Mouse (Mus musculus) lung, embryonic 16.5 days (tissue): ENCODE results near the gene Tas2r118. TPM values are rescaled to one million over a fixed set of nuclear protein-coding genes. Genes with fewer than 3 reads are reported as not detected.

Experiments
- ATAC-seq: fragments of 200-750 bp; cut with Nextera tagmentation; 2 replicates; pipeline ENCODE4 v1.8.0; 2017; ENCODE audit warnings: low read depth, mild to moderate bottlenecking, moderate library complexity
- H3K27ac ChIP-seq: fragments of 300-500 bp; sonication (generic); 2 replicates; pipeline ENCODE4 v1.5.1; 2014; ENCODE audit warnings: mild to moderate bottlenecking, control low read depth, low read length
- H3K27me3 ChIP-seq: fragments of 300-500 bp; sonication (generic); 2 replicates; pipeline ENCODE4 v1.6.1; 2014; ENCODE audit warnings: low read depth, low read length, mixed read lengths; ENCODE audit not compliant: control insufficient read depth, insufficient read depth
- H3K36me3 ChIP-seq: fragments of 300-500 bp; sonication (generic); 2 replicates; pipeline ENCODE4 v1.6.1; 2014; ENCODE audit warnings: low read length; ENCODE audit not compliant: control insufficient read depth, insufficient read depth
- H3K4me1 ChIP-seq: fragments of 300-500 bp; sonication (generic); replicated peaks from 2 replicates; pipeline ENCODE4 v1.6.1; 2014; ENCODE audit warnings: low read length, mixed read lengths; ENCODE audit not compliant: control insufficient read depth, insufficient read depth
- H3K4me2 ChIP-seq: fragments of 300-500 bp; sonication (generic); 2 replicates; pipeline ENCODE4 v1.6.1; 2014; ENCODE audit warnings: low read depth, low read length, control low read depth
- H3K4me3 ChIP-seq: fragments of 300-500 bp; sonication (generic); 2 replicates; pipeline ENCODE4 v1.5.1; 2014; ENCODE audit warnings: mild to moderate bottlenecking, low read length, control low read depth
- H3K9ac ChIP-seq: fragments of 300-500 bp; sonication (generic); 2 replicates; pipeline ENCODE4 v1.6.1; 2014; ENCODE audit warnings: low read length, control low read depth
- H3K9me3 ChIP-seq: fragments of 300-500 bp; sonication (generic); 2 replicates; pipeline ENCODE4 v1.6.1; 2016; ENCODE audit warnings: low read length; ENCODE audit not compliant: control insufficient read depth
- WGBS: fragments of 180-500 bp; shearing (Covaris S2); extraction: QIAGEN DNeasy Blood & Tissue Kit; methylation state at CpG from one replicate; pipeline ENCODE4 v1.1.7; 2014; 5-methylcytosine and 5-hydroxymethylcytosine counted together
- polyA plus RNA-seq: library from polyadenylated mRNA; unstranded; fragments of >200 nt; fragmentation: Nextera tagmentation; extraction: Ambion mirVana; gene quantifications from 2 replicates; pipeline ENCODE4 v1.2.1, GENCODE M21; 2015

Tas2r118 gene
- polyA plus RNA-seq, 1 experiment from 2014 or later: not detected

DNA sequence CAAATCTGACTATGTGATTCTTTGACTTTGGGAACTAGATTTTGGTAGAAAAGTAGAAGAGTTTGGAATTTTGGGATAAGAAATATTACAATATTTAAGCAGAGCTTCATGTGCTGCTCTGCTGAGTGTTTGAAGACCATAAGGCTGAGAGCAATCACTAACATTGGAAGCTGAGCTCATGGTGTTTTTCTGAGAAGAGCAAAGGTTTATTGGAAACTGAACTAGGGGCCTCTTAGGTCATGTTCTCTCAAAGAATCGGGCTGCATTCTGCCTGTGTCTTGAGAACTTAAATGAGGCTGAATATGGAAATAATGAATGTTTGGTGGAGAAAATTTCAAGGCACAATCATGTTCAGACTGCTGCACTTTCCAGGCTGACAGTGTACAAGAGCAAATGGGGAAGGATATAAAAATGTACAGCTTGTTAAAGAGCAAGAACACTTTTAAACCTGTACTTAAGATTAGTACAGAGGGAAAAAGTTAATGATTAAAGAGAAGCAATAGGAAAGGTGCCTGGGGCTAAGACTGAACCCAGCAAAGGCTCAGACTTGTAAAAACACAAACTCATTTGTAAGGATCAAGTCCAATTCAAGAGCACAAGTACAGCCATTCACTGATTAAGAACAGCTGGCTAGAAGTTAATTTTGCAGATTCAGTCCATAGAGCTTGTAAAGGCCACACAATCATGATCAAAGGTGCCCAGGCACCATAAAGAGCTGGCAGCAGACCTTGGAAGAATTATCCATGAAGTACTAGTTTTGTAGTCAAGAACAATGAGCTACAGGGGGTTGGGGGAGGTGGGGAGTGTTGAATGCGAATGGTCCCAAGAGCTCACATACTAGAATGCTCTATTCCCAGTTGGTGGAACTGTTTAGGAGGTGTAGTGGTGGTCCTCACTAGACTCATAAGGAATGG lies 31.0 kb downstream of the Tas2r118 start:
- Histone ChIP-seq H3K36me3 (no peaks in the 10 kb centered on the region), H3K4me1 (no peaks in the 10 kb centered on the region), H3K4me3 (no peak overlapping the region), H3K9ac (no peak overlapping the region), H3K27me3 (no peaks in the 10 kb centered on the region), H3K4me2 (no peak overlapping the region), H3K9me3 (no peaks in the 10 kb centered on the region), H3K27ac (no peak overlapping the region)
- WGBS: 68% methylated on average over 2 of the region's 2 CpGs
- peak; percentile 52; the same call in 1 of the 2 replicates for ATAC-seq

GRCm38 (mm10) chr6:23936414-23936813 lies 33.4 kb downstream of the Tas2r118 start:
- H3K27ac ChIP-seq: no peak overlapping the region
- no peak overlapping the region for H3K4me2 ChIP-seq
- no peaks in the 10 kb centered on the region for H3K27me3 ChIP-seq
- no peak for ATAC-seq
- no peaks in the 10 kb centered on the region for H3K9me3 ChIP-seq
- H3K36me3 ChIP-seq: no peaks in the 10 kb centered on the region
- 67% methylated on average over 4 of the region's 4 CpGs for WGBS
- H3K4me3 ChIP-seq: no peak overlapping the region
- H3K4me1 ChIP-seq: no peaks in the 10 kb centered on the region
- H3K9ac ChIP-seq: no peak overlapping the region

GRCm38 (mm10) chr6:23923806-23924205 lies 46.1 kb downstream of the Tas2r118 start:
- Histone ChIP-seq H3K9me3 (no peaks in the 10 kb centered on the region), H3K9ac (no peak overlapping the region), H3K4me3 (no peak overlapping the region), H3K27ac (no peak overlapping the region), H3K36me3 (no peaks in the 10 kb centered on the region), H3K4me1 (no peaks in the 10 kb centered on the region), H3K27me3 (no peaks in the 10 kb centered on the region), H3K4me2 (no peak overlapping the region)
- WGBS: 54% methylated on average over 2 of the region's 2 CpGs
- no peak for ATAC-seq

Other genes with a start within 250 kb of the Tas2r118 start
- gene Cadps2, start 130.6 kb downstream of the Tas2r118 start, polyA plus RNA-seq: 7.4 and 7.9 TPM in 2 replicates
- gene Slc13a1, start 198.0 kb upstream of the Tas2r118 start, polyA plus RNA-seq: 0.30 TPM in 1 of 2 replicates, not detected in the other